Mouse (Mus musculus) layer of hippocampus, adult 8-10 months (tissue): ENCODE results near the gene Rps19bp1. TPM values are rescaled to one million over a fixed set of nuclear protein-coding genes. Genes with fewer than 3 reads are reported as not detected.

Source experiments
- DNase-seq, 2 experiments: peaks; one replicate each; pipeline ENCODE4 v3.0.0; 2022; ENCODE audit warnings: low spot score in 2 of 2
- total RNA-seq, 4 experiments: library from RNA; stranded (reverse); gene quantifications; 2 replicates each; pipeline ENCODE4 v1.2.4; 2022

Rps19bp1 gene
- total RNA-seq, 4 experiments from 2014 or later, result 29.9 to 41.0 (median 34.0) TPM

GRCm38 (mm10) chr15:80219705-80220657 lies 44.1 kb downstream of the Rps19bp1 start:
- DNase-seq, result no peak

GRCm38 (mm10) chr15:80219211-80219610 lies 44.9 kb downstream of the Rps19bp1 start:
- no peak for DNase-seq

GRCm38 (mm10) chr15:80217476-80217875 lies 46.6 kb downstream of the Rps19bp1 start:
- DNase-seq, result no peak

- DNase-seq, result no peak
These were observed 47.7 kb downstream of the Rps19bp1 start for GRCm38 (mm10) chr15:80216480-80216820.

GRCm38 (mm10) chr15:80215716-80216479 lies 48.2 kb downstream of the Rps19bp1 start:
- no peak for DNase-seq

GRCm38 (mm10) chr15:80213688-80214087 lies 50.4 kb downstream of the Rps19bp1 start:
- no peak for DNase-seq

Other genes starting within 250 kb of the Rps19bp1 start
- gene Pdgfb, start 249.3 kb downstream of the Rps19bp1 start, total RNA-seq, result 10 to 100 TPM; 30.3 to 38.4 (median 34.6) TPM
- gene Syngr1, start 173.0 kb downstream of the Rps19bp1 start, total RNA-seq, result 100 to 1,000 TPM; 383 to 406 (median 399) TPM
- gene Rpl3, start 172.4 kb downstream of the Rps19bp1 start, total RNA-seq, result 100 to 1,000 TPM; 431 to 611 (median 527) TPM
- gene Tab1, start 131.2 kb downstream of the Rps19bp1 start, total RNA-seq, result 10 to 100 TPM; 27.3 to 29.5 (median 29.0) TPM
- gene Mgat3, start 90.6 kb downstream of the Rps19bp1 start, total RNA-seq, result 100 to 1,000 TPM; 112 to 115 (median 114) TPM
- 10 to 100 TPM; 27.6 to 34.5 (median 32.5) TPM for gene Mief1, start 30.3 kb downstream of the Rps19bp1 start, total RNA-seq
- 10 to 100 TPM in 3 of 4 experiments, 1 to 10 TPM in 1; 7.2 to 42.3 (median 29.6) TPM for gene AC140267.1, start 28.5 kb downstream of the Rps19bp1 start, total RNA-seq
- 100 to 1,000 TPM in 2 of 4 experiments, 10 to 100 TPM in 2; 97.7 to 104 (median 99.8) TPM for gene Atf4, start 9.1 kb downstream of the Rps19bp1 start, total RNA-seq
- 10 to 100 TPM; 37.6 to 48.2 (median 41.8) TPM for gene Cacna1i, start 22.9 kb upstream of the Rps19bp1 start, total RNA-seq